In genomic region chr5:97022305-97023278, GRCm38 (mm10) we compare ENCODE assay signal across 8 mouse cellular contexts. TPM values are rescaled to one million over a fixed set of nuclear protein-coding genes. Genes with fewer than 3 reads are reported as not detected.
DNase-seq lines count a peak whose midpoint lies in the region; ATAC-seq and TF ChIP-seq lines count a peak whose summit lies in the region.

No protein-coding gene starts in this region.

- no peak overlapping the region for H3K27ac ChIP-seq in kidney, adult 2 months (ENCODE audit: insufficient read depth, low read depth, low read length)
- peak overlapping the region; percentile 56 for H3K27ac ChIP-seq in liver, embryonic 14.5 days

- H3K4me3 ChIP-seq in kidney, adult 2 months (ENCODE audit: insufficient read depth, low read depth, low read length), result no peak overlapping the region
- H3K4me3 ChIP-seq in liver, embryonic 14.5 days (ENCODE audit: insufficient read depth in 1 of 2, low read depth in 2 of 2, low read length in 2 of 2), result 0 out of 4 replicates have a peak overlapping the region, but pooled peaks of 1 of the 2 experiments have one; percentile 13

- H3K4me2 ChIP-seq in liver, embryonic 14.5 days (ENCODE audit: low read depth), result peak overlapping the region; percentile 49

- H3K9ac ChIP-seq in liver, embryonic 14.5 days (replicated peaks), result 0 out of 2 replicates have a peak overlapping the region, but pooled peaks have one; percentile 6

- no peak for TF ChIP-seq CTCF in kidney, adult 2 months (conservative IDR thresholded peaks at IDR 0.05; ENCODE audit: insufficient read depth, insufficient read length, low read depth, low read length)
- no peak for TF ChIP-seq CTCF in liver, embryonic 14.5 days (IDR thresholded peaks at IDR 0.05; ENCODE audit: low read depth)

- WGBS in kidney, adult 2 months, result 67% methylated on average over 15 of the region's 15 CpGs
- WGBS in liver, embryonic 14.5 days (ENCODE audit: insufficient replicate concordance), result 38% methylated on average over 15 of the region's 15 CpGs

- no peak for TF ChIP-seq POLR2A in kidney, adult 2 months (IDR thresholded peaks at IDR 0.05; ENCODE audit: low read depth, low read length)

- peak; percentile 28 for DNase-seq in kidney, adult 2 months
- no peak for DNase-seq in kidney, adult 9 months
- DNase-seq in MEL-GATA-1-ER (ENCODE audit: extremely low read depth, low read depth) (peak; percentile 93), adipocyte (ENCODE audit: low spot score) (peak; percentile 34)
- peak; percentile 69 to 75 (median 70) for DNase-seq in liver, embryonic 14.5 days (ENCODE audit: low read depth in 3 of 3, low spot score in 3 of 3)
- no peak for DNase-seq in cerebellum, adult 11 months
- no peak for DNase-seq in spleen, postnatal 14 days (ENCODE audit: low spot score in 2 of 2)
- no peak for DNase-seq in spleen, adult 12 weeks (ENCODE audit: low spot score)

- H3K4me1 ChIP-seq in kidney, adult 2 months (ENCODE audit: control insufficient read depth, insufficient read depth, low read length), result no peaks in the 10 kb centered on the region
- peaks cover 38 to 59% of the 10 kb centered on the region in 2 experiments for H3K4me1 ChIP-seq in liver, embryonic 14.5 days (replicated peaks; ENCODE audit: control insufficient read depth in 2 of 2, insufficient read depth in 2 of 2, low read length in 1 of 2)

- no peaks in the 10 kb centered on the region for H3K27me3 ChIP-seq in kidney, adult 2 months (replicated peaks; ENCODE audit: control insufficient read depth, insufficient read depth, low read length)
- no peaks in the 10 kb centered on the region for H3K27me3 ChIP-seq in liver, embryonic 14.5 days (ENCODE audit: control insufficient read depth, insufficient read depth, low read length)

- H3K36me3 ChIP-seq in kidney, adult 2 months (ENCODE audit: control insufficient read depth, insufficient read depth, low read length), result no peaks in the 10 kb centered on the region
- peaks cover 21% of the 10 kb centered on the region for H3K36me3 ChIP-seq in liver, embryonic 14.5 days (replicated peaks; ENCODE audit: control insufficient read depth, insufficient read depth, low read depth)

- no peaks in the 10 kb centered on the region for H3K9me3 ChIP-seq in liver, embryonic 14.5 days (ENCODE audit: control insufficient read depth, low read length)

- peak; percentile 92 for TF ChIP-seq EP300 in liver, embryonic 14.5 days (IDR thresholded peaks at IDR 0.05; ENCODE audit: low read depth)

- peak; percentile 89 for ATAC-seq in liver, embryonic 14.5 days (ENCODE audit: insufficient read depth)

RNA-seq across cellular contexts. Expression of gene Bmp2k, which starts 25.1 kb away (rescaled TPM):
- 11.5 and 12.5 TPM in 2 replicates for polyA plus RNA-seq in kidney, adult 2 months (2012; rRNA removed)
- 10.6 and 14.0 TPM in 2 replicates for polyA plus RNA-seq in liver, embryonic 14.5 days (2012; rRNA removed)
- polyA plus RNA-seq in liver, embryonic 14.5 days (2014; fragmentation: Nextera tagmentation; extraction: Ambion mirVana), result 30.2 and 34.3 TPM in 2 replicates

Comparison
In these comparisons a context has a peak if more than half of its experiments do, and no peak if none do; other contexts are left out.
1. DNase-seq: peak in kidney, adult 2 months (single experiment), MEL-GATA-1-ER (single experiment), adipocyte (single experiment) and liver, embryonic 14.5 days (3 of 3); none in kidney, adult 9 months (single experiment), cerebellum, adult 11 months (single experiment), spleen, postnatal 14 days (0 of 2) and spleen, adult 12 weeks (single experiment).